Mouse (Mus musculus): ENCODE measurements around the gene Cd8a. TPM values are rescaled to one million over a fixed set of nuclear protein-coding genes. Genes with fewer than 3 reads are reported as not detected.

Gene Cd8a
- polyA plus RNA-seq, 2 experiments = not detected

DNA sequence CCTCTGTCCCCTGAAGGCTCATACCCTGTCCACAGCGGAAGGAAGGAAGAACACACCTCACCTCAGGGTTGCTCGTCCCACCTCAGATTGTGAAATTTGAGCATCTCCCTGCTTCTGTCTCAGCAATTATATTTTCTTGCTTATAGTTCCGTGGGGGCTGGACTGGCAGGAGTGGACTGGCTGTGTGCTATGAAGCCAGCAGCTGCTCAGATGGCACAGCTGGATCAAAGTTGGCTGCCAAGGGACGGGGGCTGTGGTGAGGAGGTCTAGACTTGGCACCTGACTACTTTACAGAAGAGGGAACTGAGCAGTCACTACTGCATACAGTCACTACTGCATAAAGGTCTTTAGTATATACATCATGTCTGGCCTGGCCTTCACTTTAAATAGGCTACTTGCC lies 33.9 kb upstream of the Cd8a start:
- TF ChIP-seq EP300 (IDR thresholded peaks at IDR 0.05; ENCODE audit: low read depth) (no peak), CTCF (IDR thresholded peaks at IDR 0.05; ENCODE audit: low read depth) (no peak)
- 65% methylated on average over 4 of the region's 4 CpGs for WGBS (ENCODE audit: insufficient replicate concordance)
- ATAC-seq (ENCODE audit: insufficient read depth) = no peak
- Histone ChIP-seq H3K27me3 (ENCODE audit: control insufficient read depth, insufficient read depth, low read length) (no peaks in the 10 kb centered on the region), H3K9ac (replicated peaks) (no peak overlapping the region), H3K27ac (no peak overlapping the region), H3K4me1 (replicated peaks; ENCODE audit: control insufficient read depth in 2 of 2, insufficient read depth in 2 of 2, low read length in 1 of 2) (no peaks in the 10 kb centered on the region), H3K9me3 (ENCODE audit: control insufficient read depth, low read length) (no peaks in the 10 kb centered on the region), H3K4me3 (ENCODE audit: insufficient read depth in 1 of 2, low read depth in 2 of 2, low read length in 2 of 2) (no peak overlapping the region), H3K36me3 (replicated peaks; ENCODE audit: control insufficient read depth, insufficient read depth, low read depth) (no peaks in the 10 kb centered on the region), H3K4me2 (ENCODE audit: low read depth) (no peak overlapping the region)
- no peak for DNase-seq (ENCODE audit: low read depth in 3 of 3, low spot score in 3 of 3)

DNA sequence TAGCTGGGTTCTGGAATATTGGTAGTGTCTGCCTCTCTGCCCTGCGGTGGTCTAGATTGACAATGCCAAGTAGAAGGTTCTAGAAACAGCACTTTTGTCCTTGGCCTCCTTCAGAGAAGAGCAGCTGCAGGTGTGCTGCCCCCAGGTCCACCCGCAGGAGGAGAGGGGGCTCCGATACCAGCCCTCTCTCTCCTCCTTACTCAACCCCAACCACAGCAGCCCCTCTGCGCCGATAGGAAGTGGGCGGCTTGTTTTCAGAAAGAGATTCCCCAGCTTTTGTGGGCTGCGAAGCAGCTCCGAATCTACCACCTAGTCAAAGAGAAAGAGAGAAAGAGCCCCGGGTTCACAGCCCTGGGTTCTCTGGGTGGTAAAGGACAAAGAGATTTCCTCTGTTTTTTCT lies 32.0 kb upstream of the Cd8a start:
- Histone ChIP-seq H3K27ac (no peak overlapping the region), H3K9me3 (ENCODE audit: control insufficient read depth, low read length) (no peaks in the 10 kb centered on the region), H3K36me3 (replicated peaks; ENCODE audit: control insufficient read depth, insufficient read depth, low read depth) (no peaks in the 10 kb centered on the region), H3K4me2 (ENCODE audit: low read depth) (no peak overlapping the region), H3K4me3 (ENCODE audit: insufficient read depth in 1 of 2, low read depth in 2 of 2, low read length in 2 of 2) (no peak overlapping the region), H3K9ac (replicated peaks) (no peak overlapping the region), H3K27me3 (ENCODE audit: control insufficient read depth, insufficient read depth, low read length) (no peaks in the 10 kb centered on the region), H3K4me1 (replicated peaks; ENCODE audit: control insufficient read depth in 2 of 2, insufficient read depth in 2 of 2, low read length in 1 of 2) (no peaks in the 10 kb centered on the region)
- no peak for DNase-seq (ENCODE audit: low read depth in 3 of 3, low spot score in 3 of 3)
- WGBS (ENCODE audit: insufficient replicate concordance) = 66% methylated on average over 9 of the region's 9 CpGs
- ATAC-seq (ENCODE audit: insufficient read depth) = no peak
- TF ChIP-seq CTCF (IDR thresholded peaks at IDR 0.05; ENCODE audit: low read depth) = no peak
- no peak for TF ChIP-seq EP300 (IDR thresholded peaks at IDR 0.05; ENCODE audit: low read depth)

- H3K9ac ChIP-seq (replicated peaks) = no peak overlapping the region
- no peak overlapping the region for H3K4me3 ChIP-seq (ENCODE audit: insufficient read depth in 1 of 2, low read depth in 2 of 2, low read length in 2 of 2)
- H3K27ac ChIP-seq = no peak overlapping the region
- TF ChIP-seq CTCF (IDR thresholded peaks at IDR 0.05; ENCODE audit: low read depth) (peak; percentile 39), EP300 (IDR thresholded peaks at IDR 0.05; ENCODE audit: low read depth) (no peak)
- H3K4me1 ChIP-seq (replicated peaks; ENCODE audit: control insufficient read depth in 2 of 2, insufficient read depth in 2 of 2, low read length in 1 of 2) = no peaks in the 10 kb centered on the region
- ATAC-seq (ENCODE audit: insufficient read depth) (no peak), DNase-seq (ENCODE audit: low read depth in 3 of 3, low spot score in 3 of 3) (no peak)
- H3K36me3 ChIP-seq (replicated peaks; ENCODE audit: control insufficient read depth, insufficient read depth, low read depth) = no peaks in the 10 kb centered on the region
- 83% methylated on average over 9 of the region's 9 CpGs for WGBS (ENCODE audit: insufficient replicate concordance)
- no peak overlapping the region for H3K4me2 ChIP-seq (ENCODE audit: low read depth)
- H3K9me3 ChIP-seq (ENCODE audit: control insufficient read depth, low read length) = no peaks in the 10 kb centered on the region
- H3K27me3 ChIP-seq (ENCODE audit: control insufficient read depth, insufficient read depth, low read length) = no peaks in the 10 kb centered on the region
These were observed 25.2 kb upstream of the Cd8a start for GRCm38 (mm10) chr6:71348006-71348405.

GRCm38 (mm10) chr6:71351201-71351600 lies 22.0 kb upstream of the Cd8a start:
- Histone ChIP-seq H3K36me3 (replicated peaks; ENCODE audit: control insufficient read depth, insufficient read depth, low read depth) (no peaks in the 10 kb centered on the region), H3K9me3 (ENCODE audit: control insufficient read depth, low read length) (no peaks in the 10 kb centered on the region), H3K4me2 (ENCODE audit: low read depth) (no peak overlapping the region), H3K9ac (replicated peaks) (no peak overlapping the region), H3K4me1 (replicated peaks; ENCODE audit: control insufficient read depth in 2 of 2, insufficient read depth in 2 of 2, low read length in 1 of 2) (no peaks in the 10 kb centered on the region), H3K4me3 (ENCODE audit: insufficient read depth in 1 of 2, low read depth in 2 of 2, low read length in 2 of 2) (no peak overlapping the region), H3K27me3 (ENCODE audit: control insufficient read depth, insufficient read depth, low read length) (no peaks in the 10 kb centered on the region), H3K27ac (no peak overlapping the region)
- TF ChIP-seq CTCF (IDR thresholded peaks at IDR 0.05; ENCODE audit: low read depth) = no peak
- TF ChIP-seq EP300 (IDR thresholded peaks at IDR 0.05; ENCODE audit: low read depth) = no peak
- WGBS (ENCODE audit: insufficient replicate concordance) = 81% methylated on average over 3 of the region's 3 CpGs
- DNase-seq (ENCODE audit: low read depth in 3 of 3, low spot score in 3 of 3) (no peak), ATAC-seq (ENCODE audit: insufficient read depth) (no peak)

DNA sequence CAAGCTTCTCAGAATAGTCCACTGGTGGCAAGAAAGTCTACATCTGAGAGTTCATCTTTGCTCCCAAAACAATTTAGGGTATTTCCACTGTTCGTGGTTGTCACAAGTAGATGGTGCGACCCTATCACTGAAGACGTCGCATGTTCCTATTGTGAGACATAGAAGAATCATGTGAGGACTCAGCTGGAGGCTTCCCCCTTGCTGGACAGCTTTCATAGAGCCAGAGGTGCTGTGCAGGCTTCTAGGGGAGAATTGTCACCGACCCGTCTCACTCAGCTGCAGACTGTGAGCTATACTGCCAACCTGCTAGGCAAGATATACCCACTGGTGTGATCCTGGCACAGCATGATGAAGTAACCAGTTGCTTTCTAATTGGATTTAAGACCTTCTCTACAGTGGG lies 21.0 kb upstream of the Cd8a start:
- Histone ChIP-seq H3K27me3 (ENCODE audit: control insufficient read depth, insufficient read depth, low read length) (no peaks in the 10 kb centered on the region), H3K4me1 (replicated peaks; ENCODE audit: control insufficient read depth in 2 of 2, insufficient read depth in 2 of 2, low read length in 1 of 2) (no peaks in the 10 kb centered on the region), H3K36me3 (replicated peaks; ENCODE audit: control insufficient read depth, insufficient read depth, low read depth) (no peaks in the 10 kb centered on the region), H3K4me3 (ENCODE audit: insufficient read depth in 1 of 2, low read depth in 2 of 2, low read length in 2 of 2) (no peak overlapping the region), H3K9me3 (ENCODE audit: control insufficient read depth, low read length) (no peaks in the 10 kb centered on the region), H3K27ac (no peak overlapping the region), H3K4me2 (ENCODE audit: low read depth) (no peak overlapping the region), H3K9ac (replicated peaks) (no peak overlapping the region)
- TF ChIP-seq EP300 (IDR thresholded peaks at IDR 0.05; ENCODE audit: low read depth) (no peak), CTCF (IDR thresholded peaks at IDR 0.05; ENCODE audit: low read depth) (no peak)
- 63% methylated on average over 6 of the region's 6 CpGs for WGBS (ENCODE audit: insufficient replicate concordance)
- DNase-seq (ENCODE audit: low read depth in 3 of 3, low spot score in 3 of 3) (no peak), ATAC-seq (ENCODE audit: insufficient read depth) (no peak)
